Mouse (Mus musculus) embryonic facial prominence, embryonic 13.5 days (tissue): ENCODE data around the gene Ccr7. TPM values are rescaled to one million over a fixed set of nuclear protein-coding genes. Genes with fewer than 3 reads are reported as not detected.

ENCODE experiments used
- ATAC-seq: fragments of 200-750 bp; cut with Nextera tagmentation; 2 replicates; pipeline ENCODE4 v1.8.0; 2017; ENCODE audit warnings: low read depth; ENCODE audit not compliant: insufficient number of reproducible peaks, insufficient read depth, low FRiP score, low TSS enrichment
- H3K27ac ChIP-seq: fragments of 300-500 bp; sonication (generic); 2 replicates; pipeline ENCODE4 v1.5.1; 2015; ENCODE audit warnings: moderate library complexity, mild to moderate bottlenecking, inconsistent platforms
- H3K27me3 ChIP-seq: fragments of 300-500 bp; sonication (generic); 2 replicates; pipeline ENCODE4 v1.6.1; 2015; ENCODE audit warnings: mild to moderate bottlenecking, inconsistent platforms
- H3K36me3 ChIP-seq: fragments of 300-500 bp; sonication (generic); 2 replicates; pipeline ENCODE4 v1.6.1; 2015; ENCODE audit warnings: mild to moderate bottlenecking, inconsistent platforms
- H3K4me1 ChIP-seq: fragments of 300-500 bp; sonication (generic); 2 replicates; pipeline ENCODE4 v1.6.1; 2015; ENCODE audit warnings: inconsistent platforms
- H3K4me2 ChIP-seq: fragments of 300-500 bp; sonication (generic); 2 replicates; pipeline ENCODE4 v1.6.1; 2015; ENCODE audit warnings: moderate library complexity, mild to moderate bottlenecking, inconsistent platforms
- H3K4me3 ChIP-seq: fragments of 300-500 bp; sonication (generic); 2 replicates; pipeline ENCODE4 v1.5.1; 2015; ENCODE audit warnings: mild to moderate bottlenecking, inconsistent platforms
- H3K9ac ChIP-seq: fragments of 300-500 bp; sonication (generic); 2 replicates; pipeline ENCODE4 v1.6.1; 2015; ENCODE audit warnings: mild to moderate bottlenecking, inconsistent platforms
- H3K9me3 ChIP-seq: fragments of 300-500 bp; sonication (generic); 2 replicates; pipeline ENCODE4 v1.6.1; 2016; ENCODE audit warnings: inconsistent platforms
- WGBS: fragments of 180-500 bp; shearing (Covaris S2); methylation state at CpG from one replicate; pipeline ENCODE4 v1.1.7; 2015; ENCODE audit warnings: mixed read lengths; 5-methylcytosine and 5-hydroxymethylcytosine counted together
- polyA plus RNA-seq: library from polyadenylated mRNA; unstranded; fragments of >200 nt; fragmentation: Nextera tagmentation; extraction: Ambion mirVana; gene quantifications from 2 replicates; pipeline ENCODE4 v1.2.1, GENCODE M21; 2015

The Ccr7 gene
- 0.30 and 0.69 TPM in 2 replicates for polyA plus RNA-seq

GRCm38 (mm10) chr11:99154987-99155641 is at the start of gene Ccr7:
Gene Ccr7, minus strand, starts transcription at chr11:99155077.
- Histone ChIP-seq H3K9ac (no peak within 1 kb of the TSS), H3K4me1 (peaks cover 3% of the 10 kb centered on the region), H3K27me3 (no peaks in the 10 kb centered on the region), H3K36me3 (no peaks in the 10 kb centered on the region), H3K9me3 (no peaks in the 10 kb centered on the region), H3K27ac (no peak within 1 kb of the TSS), H3K4me2 (no peak within 1 kb of the TSS), H3K4me3 (no peak within 1 kb of the TSS)
- ATAC-seq, result no peak
- WGBS, result 69% methylated on average over 12 of the region's 12 CpGs

- H3K4me2 ChIP-seq, result no peak overlapping the region
- H3K27me3 ChIP-seq, result peaks cover 14% of the 10 kb centered on the region
- no peaks in the 10 kb centered on the region for H3K36me3 ChIP-seq
- no peak overlapping the region for H3K9ac ChIP-seq
- no peak for ATAC-seq
- H3K4me3 ChIP-seq, result no peak overlapping the region
- WGBS, result 22% methylated on average over 14 of the region's 14 CpGs
- H3K27ac ChIP-seq, result no peak overlapping the region
- H3K9me3 ChIP-seq, result 0 out of 2 replicates have a peak, but pooled peaks cover 3% of the 10 kb centered on the region
- no peaks in the 10 kb centered on the region for H3K4me1 ChIP-seq
Measured at GRCm38 (mm10) chr11:99189154-99189582, 34.3 kb upstream of the Ccr7 start.

GRCm38 (mm10) chr11:99187348-99187747 is 32.5 kb upstream of the Ccr7 start:
- no peaks in the 10 kb centered on the region for H3K9me3 ChIP-seq
- no peak overlapping the region for H3K4me2 ChIP-seq
- H3K4me1 ChIP-seq, result no peaks in the 10 kb centered on the region
- no peaks in the 10 kb centered on the region for H3K36me3 ChIP-seq
- no peak overlapping the region for H3K9ac ChIP-seq
- H3K27me3 ChIP-seq, result peaks cover 14% of the 10 kb centered on the region
- no peak overlapping the region for H3K4me3 ChIP-seq
- ATAC-seq, result no peak
- H3K27ac ChIP-seq, result no peak overlapping the region
- WGBS, result 93% methylated on average over 4 of the region's 4 CpGs

- 71% methylated on average over 2 of the region's 2 CpGs for WGBS
- no peak overlapping the region for H3K4me2 ChIP-seq
- no peak overlapping the region for H3K4me3 ChIP-seq
- H3K27me3 ChIP-seq, result peaks cover 14% of the 10 kb centered on the region
- no peaks in the 10 kb centered on the region for H3K9me3 ChIP-seq
- H3K27ac ChIP-seq, result no peak overlapping the region
- no peaks in the 10 kb centered on the region for H3K4me1 ChIP-seq
- no peaks in the 10 kb centered on the region for H3K36me3 ChIP-seq
- no peak for ATAC-seq
- no peak overlapping the region for H3K9ac ChIP-seq
Measured at GRCm38 (mm10) chr11:99186836-99187235, 32.0 kb upstream of the Ccr7 start.

- no peaks in the 10 kb centered on the region; the same call in 1 of the 2 replicates for H3K9me3 ChIP-seq
- no peak overlapping the region for H3K9ac ChIP-seq
- no peak overlapping the region for H3K4me2 ChIP-seq
- no peak overlapping the region for H3K27ac ChIP-seq
- H3K27me3 ChIP-seq, result no peaks in the 10 kb centered on the region
- H3K4me1 ChIP-seq, result no peaks in the 10 kb centered on the region
- H3K36me3 ChIP-seq, result no peaks in the 10 kb centered on the region
- WGBS, result 74% methylated on average over 11 of the region's 11 CpGs
- H3K4me3 ChIP-seq, result no peak overlapping the region
- ATAC-seq, result no peak
Measured at GRCm38 (mm10) chr11:99182575-99182974, 27.7 kb upstream of the Ccr7 start.

GRCm38 (mm10) chr11:99180071-99180470 is 25.2 kb upstream of the Ccr7 start:
- no peak overlapping the region for H3K4me3 ChIP-seq
- no peaks in the 10 kb centered on the region for H3K27me3 ChIP-seq
- no peak overlapping the region for H3K27ac ChIP-seq
- H3K9ac ChIP-seq, result no peak overlapping the region
- no peaks in the 10 kb centered on the region for H3K4me1 ChIP-seq
- H3K36me3 ChIP-seq, result no peaks in the 10 kb centered on the region
- no peak overlapping the region for H3K4me2 ChIP-seq
- H3K9me3 ChIP-seq, result no peaks in the 10 kb centered on the region; the same call in 1 of the 2 replicates
- WGBS, result 80% methylated on average over 5 of the region's 5 CpGs
- ATAC-seq, result no peak

- Histone ChIP-seq H3K4me3 (no peak overlapping the region), H3K9me3 (peaks cover 4% of the 10 kb centered on the region; the same call in 1 of the 2 replicates), H3K27me3 (no peaks in the 10 kb centered on the region), H3K4me1 (no peaks in the 10 kb centered on the region), H3K9ac (no peak overlapping the region), H3K36me3 (no peaks in the 10 kb centered on the region), H3K27ac (no peak overlapping the region), H3K4me2 (no peak overlapping the region)
- 65% methylated on average over 2 of the region's 3 CpGs for WGBS
- no peak for ATAC-seq
Measured at GRCm38 (mm10) chr11:99177925-99178198, 23.0 kb upstream of the Ccr7 start.

- H3K4me2 ChIP-seq, result no peak overlapping the region
- H3K9ac ChIP-seq, result no peak overlapping the region
- H3K4me1 ChIP-seq, result no peaks in the 10 kb centered on the region
- 63% methylated on average over 5 of the region's 5 CpGs for WGBS
- no peaks in the 10 kb centered on the region for H3K27me3 ChIP-seq
- no peak overlapping the region for H3K4me3 ChIP-seq
- H3K36me3 ChIP-seq, result no peaks in the 10 kb centered on the region
- no peak for ATAC-seq
- H3K9me3 ChIP-seq, result peaks cover 4% of the 10 kb centered on the region; the same call in 1 of the 2 replicates
- H3K27ac ChIP-seq, result no peak overlapping the region
Measured at GRCm38 (mm10) chr11:99177054-99177924, 22.4 kb upstream of the Ccr7 start.

GRCm38 (mm10) chr11:99172002-99172401 is 17.1 kb upstream of the Ccr7 start:
- Histone ChIP-seq H3K4me1 (no peaks in the 10 kb centered on the region), H3K4me3 (no peak overlapping the region), H3K27ac (no peak overlapping the region), H3K4me2 (no peak overlapping the region), H3K9ac (no peak overlapping the region), H3K27me3 (no peaks in the 10 kb centered on the region), H3K9me3 (0 out of 2 replicates have a peak, but pooled peaks cover 4% of the 10 kb centered on the region), H3K36me3 (no peaks in the 10 kb centered on the region)
- 84% methylated on average over 4 of the region's 4 CpGs for WGBS
- no peak for ATAC-seq

- H3K36me3 ChIP-seq, result no peaks in the 10 kb centered on the region
- H3K4me1 ChIP-seq, result no peaks in the 10 kb centered on the region
Measured at GRCm38 (mm10) chr11:99171442-99171841, 16.6 kb upstream of the Ccr7 start.

GRCm38 (mm10) chr11:99170547-99171267 is 15.8 kb upstream of the Ccr7 start:
- Histone ChIP-seq H3K27me3 (no peaks in the 10 kb centered on the region), H3K4me3 (no peak overlapping the region), H3K36me3 (no peaks in the 10 kb centered on the region), H3K4me2 (no peak overlapping the region), H3K9ac (0 out of 2 replicates have a peak overlapping the region, but pooled peaks have one; percentile 21), H3K27ac (no peak overlapping the region), H3K4me1 (no peaks in the 10 kb centered on the region), H3K9me3 (0 out of 2 replicates have a peak, but pooled peaks cover 4% of the 10 kb centered on the region)
- 58% methylated on average over 12 of the region's 12 CpGs for WGBS
- no peak for ATAC-seq

More at GRCm38 (mm10) chr11:99171442-99171841, 16.6 kb upstream of the Ccr7 start:
- Histone ChIP-seq H3K9me3 (0 out of 2 replicates have a peak, but pooled peaks cover 4% of the 10 kb centered on the region), H3K9ac (no peak overlapping the region), H3K4me3 (no peak overlapping the region), H3K4me2 (no peak overlapping the region), H3K27ac (no peak overlapping the region), H3K27me3 (no peaks in the 10 kb centered on the region)
- no peak for ATAC-seq
- 78% methylated on average over 2 of the region's 2 CpGs for WGBS
